Mouse (Mus musculus) cerebellum, adult 2 months (tissue): ENCODE measurements around the gene Dgkb. TPM values are rescaled to one million over a fixed set of nuclear protein-coding genes. Genes with fewer than 3 reads are reported as not detected.

ENCODE experiments used
- DNase-seq, 2 experiments: peaks; one replicate each; pipeline ENCODE4 v3.0.0; 2021
- H3K27ac ChIP-seq: fragments of 200-500 bp; 2 replicates; pipeline ENCODE4 v1.5.1; 2012; ENCODE audit warnings: low read length, control low read depth, inconsistent platforms; ENCODE audit not compliant: insufficient read depth
- H3K27me3 ChIP-seq: fragments of 200-500 bp; 2 replicates; pipeline ENCODE4 v1.6.1; 2012; ENCODE audit warnings: inconsistent platforms, mild to moderate bottlenecking, low read length, moderate library complexity; ENCODE audit not compliant: control insufficient read depth, insufficient read depth
- H3K4me1 ChIP-seq: fragments of 200-500 bp; 2 replicates; pipeline ENCODE4 v1.6.1; 2011; ENCODE audit warnings: low read length; ENCODE audit not compliant: control insufficient read depth, insufficient read depth
- H3K4me3 ChIP-seq: fragments of 200-500 bp; replicated peaks from 2 replicates; pipeline ENCODE3; 2011; ENCODE audit warnings: mild to moderate bottlenecking, low read depth, low read length, control low read depth; ENCODE audit not compliant: insufficient read depth
- CTCF ChIP-seq: fragments of 200-500 bp; IDR thresholded peaks from 2 replicates; pipeline ENCODE4 v1.5.1; 2011; ENCODE audit warnings: low read depth, mild to moderate bottlenecking, control low read depth, low read length, moderate library complexity, borderline replicate concordance; ENCODE audit not compliant: insufficient read depth
- POLR2A ChIP-seq: fragments of 200-500 bp; IDR thresholded peaks from 2 replicates; pipeline ENCODE4 v1.6.1; 2011; ENCODE audit warnings: low read length, control low read depth, borderline replicate concordance; ENCODE audit not compliant: insufficient read depth
- WGBS: fragments of 180-500 bp; shearing (Covaris S2); methylation state at CpG from one replicate; pipeline ENCODE4 v1.1.7; 2018; 5-methylcytosine and 5-hydroxymethylcytosine counted together
- polyA plus RNA-seq: library from polyadenylated mRNA; depleted of rRNA; stranded (reverse); fragments of >200 nt; gene quantifications from 2 replicates; pipeline ENCODE4 v1.2.3, GENCODE M21; 2012

Gene Dgkb
- polyA plus RNA-seq, 1 experiment: 13.4 TPM

DNA sequence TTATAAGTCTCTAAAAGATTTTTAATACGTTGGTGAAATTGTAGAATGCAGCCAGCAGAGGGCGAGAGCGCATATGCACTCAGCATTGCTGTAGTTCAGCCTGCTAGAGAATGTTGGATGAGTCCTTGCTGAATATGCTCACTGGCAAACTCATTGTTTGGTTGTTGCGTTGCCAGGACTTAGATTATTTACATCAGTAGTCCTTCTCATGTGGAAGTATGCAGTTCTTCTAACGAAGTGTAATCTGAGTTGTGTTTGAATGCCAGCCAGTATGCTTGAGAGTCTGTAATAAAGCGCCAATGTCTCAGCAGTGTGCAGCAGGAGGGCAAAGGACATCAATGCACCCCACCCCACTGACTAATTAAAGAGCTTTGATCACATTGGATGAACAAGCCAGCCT lies 525.1 kb downstream of the Dgkb start:
- H3K27ac ChIP-seq: no peak overlapping the region
- WGBS: 6% methylated on average over 6 of the region's 6 CpGs
- H3K4me3 ChIP-seq: no peak overlapping the region
- peaks cover 3% of the 10 kb centered on the region; the same call in 1 of the 2 replicates for H3K4me1 ChIP-seq
- TF ChIP-seq CTCF (peak; percentile 82), POLR2A (no peak)
- DNase-seq: peak; percentile 74 to 82
- no peaks in the 10 kb centered on the region for H3K27me3 ChIP-seq

DNA sequence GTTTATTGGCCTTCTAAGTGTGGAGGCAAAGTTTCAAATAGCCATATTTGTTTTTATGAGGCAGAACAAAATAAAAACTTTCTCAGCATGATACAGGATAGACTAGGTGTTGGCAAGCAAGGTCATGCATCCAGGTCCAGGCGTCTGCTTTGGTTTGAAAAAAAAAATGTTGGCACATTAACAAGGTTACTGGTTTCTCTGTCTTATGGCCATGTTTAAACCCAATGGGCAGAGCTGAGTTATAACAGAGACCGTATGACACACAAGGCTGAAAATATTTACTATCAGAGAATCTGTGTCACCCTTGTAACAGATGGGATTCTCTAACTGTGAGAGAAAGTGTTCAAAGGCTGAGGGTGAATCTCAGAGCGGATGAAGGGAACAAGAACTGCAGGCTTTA lies 535.0 kb downstream of the Dgkb start:
- TF ChIP-seq CTCF: no peak
- TF ChIP-seq POLR2A: no peak
- 12% methylated on average over 3 of the region's 3 CpGs for WGBS
- Histone ChIP-seq H3K4me1 (no peaks in the 10 kb centered on the region; the same call in 1 of the 2 replicates), H3K4me3 (no peak overlapping the region), H3K27ac (no peak overlapping the region), H3K27me3 (no peaks in the 10 kb centered on the region)
- DNase-seq: peak in 1 of 2 experiments; percentile 71

DNA sequence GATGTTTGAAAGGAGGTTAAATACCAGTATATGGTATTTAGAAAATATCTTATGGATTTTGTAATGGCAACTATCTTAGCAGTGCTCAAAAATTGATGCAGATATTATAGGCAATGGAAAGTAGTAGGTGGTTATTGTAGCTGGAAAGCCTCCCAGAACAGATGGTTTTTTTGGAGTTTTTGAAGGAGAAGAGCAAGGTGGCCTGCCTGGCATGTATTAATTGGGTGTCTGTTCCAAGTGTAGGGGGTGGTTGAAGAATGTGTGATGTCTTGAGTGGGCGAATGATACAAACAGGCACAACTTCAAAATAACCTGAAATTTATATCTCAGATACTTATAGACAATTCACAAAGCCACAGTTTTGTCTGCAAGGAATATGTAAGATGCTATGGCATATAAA lies 538.9 kb downstream of the Dgkb start:
- H3K4me1 ChIP-seq: no peaks in the 10 kb centered on the region; the same call in 1 of the 2 replicates
- TF ChIP-seq CTCF (no peak), POLR2A (no peak)
- 17% methylated on average over 1 of the region's 1 CpGs for WGBS
- DNase-seq: peak in 1 of 2 experiments; percentile 66
- no peak overlapping the region for H3K4me3 ChIP-seq
- H3K27me3 ChIP-seq: no peaks in the 10 kb centered on the region
- no peak overlapping the region for H3K27ac ChIP-seq

DNA sequence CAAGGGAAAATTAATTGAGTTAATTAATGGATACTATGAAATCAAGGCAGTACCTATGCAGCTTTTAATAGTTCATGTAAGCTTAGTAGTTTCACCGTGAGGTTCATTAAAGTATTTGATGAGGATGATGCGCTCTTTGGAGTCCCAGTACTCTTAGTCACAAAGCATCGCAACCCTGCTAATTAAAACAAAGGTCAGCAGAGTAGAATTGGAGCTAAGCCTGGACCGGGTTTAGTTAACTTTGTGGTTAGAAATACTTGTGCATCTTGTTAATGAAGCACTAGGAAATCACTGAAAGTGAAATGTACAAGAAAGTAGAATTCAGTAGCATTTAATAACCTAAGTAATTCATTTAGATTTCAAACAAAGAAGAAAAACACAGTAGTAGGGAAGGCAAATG lies 544.0 kb downstream of the Dgkb start:
- TF ChIP-seq CTCF (no peak), POLR2A (no peak)
- Histone ChIP-seq H3K27ac (no peak overlapping the region), H3K27me3 (no peaks in the 10 kb centered on the region), H3K4me1 (no peaks in the 10 kb centered on the region), H3K4me3 (no peak overlapping the region)
- DNase-seq: no peak
- 95% methylated on average over 4 of the region's 4 CpGs for WGBS

DNA sequence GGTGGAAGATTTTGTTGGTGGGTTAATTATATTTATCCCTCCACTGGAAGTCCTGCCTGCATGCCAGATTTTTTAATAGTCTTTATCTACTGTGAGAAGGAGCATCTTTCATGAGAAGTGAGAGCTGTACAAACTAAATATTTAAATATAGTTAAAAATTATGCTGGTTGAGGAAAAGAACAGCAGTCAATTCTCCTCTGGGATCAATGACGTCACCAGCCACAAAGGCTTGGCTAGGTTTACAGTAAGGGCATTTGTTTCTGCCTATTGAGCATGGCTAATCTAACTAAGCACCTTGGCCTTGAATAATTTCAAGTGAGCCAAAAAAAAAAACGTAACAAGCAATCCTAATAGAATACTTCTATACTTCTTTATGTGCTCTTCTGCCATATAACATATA lies 554.1 kb downstream of the Dgkb start:
- WGBS: 7% methylated on average over 2 of the region's 2 CpGs
- Histone ChIP-seq H3K27ac (no peak overlapping the region), H3K4me1 (no peaks in the 10 kb centered on the region), H3K4me3 (no peak overlapping the region), H3K27me3 (no peaks in the 10 kb centered on the region)
- TF ChIP-seq POLR2A (no peak), CTCF (no peak)
- DNase-seq: peak in 1 of 2 experiments; percentile 32

DNA sequence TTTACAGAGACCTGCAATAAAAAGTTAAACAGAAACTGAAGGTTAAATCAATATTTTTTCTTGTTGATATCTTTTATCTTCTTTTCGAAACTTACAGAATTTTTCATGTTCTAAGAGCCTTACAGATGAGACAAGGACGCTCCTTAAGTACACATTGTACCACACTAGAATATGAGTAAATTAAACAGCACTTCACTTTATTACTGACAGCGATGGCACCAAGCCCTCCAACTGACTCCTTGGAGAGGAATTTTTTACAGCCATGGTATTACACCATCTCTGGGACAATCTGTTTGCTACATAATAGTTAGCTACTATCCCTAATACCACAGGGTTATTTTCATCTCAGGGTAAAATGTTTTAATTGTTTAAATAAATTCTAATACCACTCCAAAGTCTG lies 556.6 kb downstream of the Dgkb start:
- TF ChIP-seq CTCF (no peak), POLR2A (no peak)
- no peak for DNase-seq
- no peaks in the 10 kb centered on the region for H3K4me1 ChIP-seq
- 93% methylated on average over 3 of the region's 3 CpGs for WGBS
- no peak overlapping the region for H3K27ac ChIP-seq
- no peak overlapping the region for H3K4me3 ChIP-seq
- H3K27me3 ChIP-seq: no peaks in the 10 kb centered on the region

DNA sequence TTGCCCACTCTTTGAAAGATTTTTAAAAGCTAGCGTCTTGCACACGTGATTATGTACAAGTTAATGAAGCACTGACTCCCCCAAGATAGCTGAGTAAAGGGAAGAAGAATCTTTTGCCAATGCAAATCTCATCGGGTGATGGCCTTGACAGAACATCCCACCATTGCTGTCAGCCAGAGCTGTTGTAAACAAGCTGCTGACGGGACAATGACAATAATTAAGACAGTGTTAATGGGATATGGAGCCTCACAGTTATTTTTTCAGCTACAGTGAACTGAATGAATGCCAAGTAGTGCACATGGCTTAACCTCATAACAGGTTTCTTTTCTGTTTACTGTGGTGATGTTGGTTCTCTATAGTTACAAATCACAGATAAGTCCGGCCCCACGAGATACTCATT lies 568.4 kb downstream of the Dgkb start:
- H3K27ac ChIP-seq: no peak overlapping the region
- no peaks in the 10 kb centered on the region for H3K27me3 ChIP-seq
- WGBS: 63% methylated on average over 6 of the region's 6 CpGs
- DNase-seq: peak in 1 of 2 experiments; percentile 14
- H3K4me3 ChIP-seq: no peak overlapping the region
- no peak for TF ChIP-seq POLR2A
- TF ChIP-seq CTCF: no peak
- H3K4me1 ChIP-seq: no peaks in the 10 kb centered on the region; the same call in 1 of the 2 replicates

DNA sequence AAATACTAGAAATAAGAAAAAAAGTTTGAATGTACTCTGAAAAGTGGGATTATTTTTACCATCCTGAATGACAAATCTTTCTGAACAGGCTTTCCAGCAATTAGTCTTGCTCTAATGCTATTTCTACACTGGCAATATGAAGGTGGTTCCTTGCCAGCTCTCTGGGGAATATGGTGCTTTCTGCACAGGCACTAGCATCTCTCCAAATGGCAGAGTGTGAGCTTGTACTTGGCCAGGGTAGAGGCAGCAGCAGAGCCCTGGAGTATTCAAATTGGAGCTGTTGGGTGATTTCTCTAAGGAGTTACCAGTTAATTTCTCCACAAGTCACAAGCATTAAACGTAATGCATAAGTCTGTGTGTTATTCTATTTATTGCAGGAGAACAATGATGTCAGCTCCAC lies 569.5 kb downstream of the Dgkb start:
- no peak overlapping the region for H3K4me3 ChIP-seq
- 16% methylated on average over 1 of the region's 1 CpGs for WGBS
- TF ChIP-seq CTCF: no peak
- H3K27ac ChIP-seq: no peak overlapping the region
- H3K27me3 ChIP-seq: no peaks in the 10 kb centered on the region
- no peaks in the 10 kb centered on the region; the same call in 1 of the 2 replicates for H3K4me1 ChIP-seq
- DNase-seq: peak; percentile 52 to 88
